ENCODE assay signal across 10 mouse cellular contexts in genomic region chr4:128678564-128679217, GRCm38 (mm10). TPM values are rescaled to one million over a fixed set of nuclear protein-coding genes. Genes with fewer than 3 reads are reported as not detected.
DNase-seq lines count a peak whose midpoint lies in the region; ATAC-seq lines count a peak whose summit lies in the region.
"Had no signal": no experiment of that assay in that cellular context is flagged by ENCODE, and none has a peak within 500 bp of the region (broad histone marks: within the 10 kb centered on the region; RNA-seq: fewer than 3 reads in every experiment).

No protein-coding gene starts in this region.

- H3K36me3 ChIP-seq in lung, embryonic 15.5 days = no peaks in the 10 kb centered on the region
- H3K36me3 ChIP-seq in hindbrain, embryonic 15.5 days = no peaks in the 10 kb centered on the region
- H3K36me3 ChIP-seq in midbrain, embryonic 12.5 days = no peaks in the 10 kb centered on the region
- H3K36me3 ChIP-seq: intestine, embryonic 15.5 days had no signal

- no peaks in the 10 kb centered on the region for H3K9me3 ChIP-seq in lung, embryonic 15.5 days
- no peaks in the 10 kb centered on the region for H3K9me3 ChIP-seq in hindbrain, embryonic 15.5 days
- no peaks in the 10 kb centered on the region for H3K9me3 ChIP-seq in midbrain, embryonic 12.5 days
- H3K9me3 ChIP-seq: intestine, embryonic 15.5 days had no signal

- H3K4me1 ChIP-seq in lung, embryonic 15.5 days = peaks cover 21% of the 10 kb centered on the region
- peaks cover 37% of the 10 kb centered on the region for H3K4me1 ChIP-seq in hindbrain, embryonic 15.5 days (replicated peaks)
- peaks cover 13% of the 10 kb centered on the region for H3K4me1 ChIP-seq in midbrain, embryonic 12.5 days
- H3K4me1 ChIP-seq: intestine, embryonic 15.5 days had no signal

- intact Hi-C loops in heart, postnatal 25 days (cut with DNase I) = no loop called here

- H3K9ac ChIP-seq in lung, embryonic 15.5 days = no peak overlapping the region
- peak overlapping the region; percentile 31; the same call in 1 of the 2 replicates for H3K9ac ChIP-seq in hindbrain, embryonic 15.5 days
- H3K9ac ChIP-seq in midbrain, embryonic 12.5 days (replicated peaks) = no peak overlapping the region
- H3K9ac ChIP-seq: intestine, embryonic 15.5 days had no signal

- H3K27me3 ChIP-seq in lung, embryonic 15.5 days = no peaks in the 10 kb centered on the region
- H3K27me3 ChIP-seq in hindbrain, embryonic 15.5 days = no peaks in the 10 kb centered on the region
- peaks cover 2% of the 10 kb centered on the region; the same call in 1 of the 2 replicates for H3K27me3 ChIP-seq in midbrain, embryonic 12.5 days
- H3K27me3 ChIP-seq: intestine, embryonic 15.5 days had no signal

- H3K4me3 ChIP-seq in lung, embryonic 15.5 days = no peak overlapping the region
- H3K4me3 ChIP-seq in hindbrain, embryonic 15.5 days = peak overlapping the region; percentile 21
- no peak overlapping the region for H3K4me3 ChIP-seq in midbrain, embryonic 12.5 days
- H3K4me3 ChIP-seq: intestine, embryonic 15.5 days had no signal

- H3K27ac ChIP-seq in lung, embryonic 15.5 days = peak overlapping the region; percentile 52
- H3K27ac ChIP-seq in hindbrain, embryonic 15.5 days (replicated peaks) = peak overlapping the region; percentile 73
- peak overlapping the region; percentile 76 for H3K27ac ChIP-seq in midbrain, embryonic 12.5 days (replicated peaks)
- H3K27ac ChIP-seq: intestine, embryonic 15.5 days; macrophage had no signal

- WGBS in lung, embryonic 15.5 days = 53% methylated on average over 13 of the region's 13 CpGs
- 18% methylated on average over 13 of the region's 13 CpGs for WGBS in hindbrain, embryonic 15.5 days
- WGBS in midbrain, embryonic 12.5 days = 29% methylated on average over 13 of the region's 13 CpGs

- 0 out of 2 replicates have a peak, but pooled peaks have one; percentile 17 for ATAC-seq in lung, embryonic 15.5 days (ENCODE audit: borderline replicate concordance, extremely low read depth, low FRiP score, low TSS enrichment)
- ATAC-seq in hindbrain, embryonic 15.5 days (ENCODE audit: low FRiP score, low read depth) = peak; percentile 72
- peak; percentile 44; the same call in 1 of the 2 replicates for ATAC-seq in midbrain, embryonic 12.5 days (ENCODE audit: low FRiP score, low read depth)
- ATAC-seq in inflammation-experienced regulatory T-cells, adult 6 months = no peak
- ATAC-seq: intestine, embryonic 15.5 days had no signal

- peak overlapping the region; percentile 39 for H3K4me2 ChIP-seq in lung, embryonic 15.5 days
- peak overlapping the region; percentile 47 for H3K4me2 ChIP-seq in hindbrain, embryonic 15.5 days
- peak overlapping the region; percentile 28 for H3K4me2 ChIP-seq in midbrain, embryonic 12.5 days (replicated peaks)
- H3K4me2 ChIP-seq: intestine, embryonic 15.5 days had no signal

- DNase-seq in lung, adult 18-20 months = no peak
- DNase-seq in cerebellum, postnatal 10 days = no peak
- DNase-seq in kidney, postnatal 10 days = no peak
- no peak for DNase-seq in heart, postnatal 25 days (ENCODE audit: low spot score)

RNA-seq across cellular contexts. Expression of gene Phc2, which starts 24.2 kb away (rescaled TPM):
- 75.8 and 83.5 TPM in 2 replicates for polyA plus RNA-seq in lung, embryonic 15.5 days (2015; fragmentation: Nextera tagmentation; extraction: Ambion mirVana)
- polyA plus RNA-seq in hindbrain, embryonic 15.5 days (2015; fragmentation: Nextera tagmentation; extraction: Ambion mirVana) = 67.0 and 71.5 TPM in 2 replicates
- 133 and 153 TPM in 2 replicates for polyA plus RNA-seq in midbrain, embryonic 12.5 days (2016; fragmentation: Nextera tagmentation; extraction: Ambion mirVana)
- 10 to 100 TPM in 2 of 3 experiments, 1 to 10 TPM in 1; 9.9 to 16.1 (median 15.0) TPM for polyA plus RNA-seq in inflammation-experienced regulatory T-cells, adult 6 months (2017; shearing (Covaris generic))
- 10 to 100 TPM; 36.1 to 48.5 TPM for total RNA-seq in heart, postnatal 25 days (2021)
